Mouse (Mus musculus): ENCODE measurements around the gene Tspan32.

- peak; percentile 92 for TF ChIP-seq POLR2A (IDR thresholded peaks at IDR 0.05; ENCODE audit: borderline replicate concordance, control insufficient read depth, low read depth, low read length)
- TF ChIP-seq CTCF (IDR thresholded peaks at IDR 0.05; ENCODE audit: control insufficient read depth, insufficient read depth, low read length): no peak
Observed at GRCm38 (mm10) chr7:143052626-143053007, 47.8 kb downstream of the Tspan32 start, which contains the start of gene Cd81.

Data from bone marrow, adult 2 months (tissue).